Mouse (Mus musculus) lung, embryonic 14.5 days (tissue): Measurements from ENCODE around the gene Cd34. TPM values are rescaled to one million over a fixed set of nuclear protein-coding genes. Genes with fewer than 3 reads are reported as not detected.

Experiments
- ATAC-seq: fragments of 200-750 bp; cut with Nextera tagmentation; 2 replicates; pipeline ENCODE4 v1.8.0; 2017; ENCODE audit warnings: mild to moderate bottlenecking, moderate TSS enrichment, moderate library complexity; ENCODE audit not compliant: insufficient read depth
- DNase-seq: peaks from one replicate; pipeline ENCODE4 v3.0.0-alpha.2; 2015
- H3K27ac ChIP-seq: fragments of 300-500 bp; sonication (generic); 2 replicates; pipeline ENCODE4 v1.5.1; 2014; ENCODE audit warnings: low read depth, mild to moderate bottlenecking, moderate library complexity
- H3K27me3 ChIP-seq: fragments of 300-500 bp; sonication (generic); 2 replicates; pipeline ENCODE4 v1.6.1; 2014; ENCODE audit warnings: low read length, control low read depth; ENCODE audit not compliant: insufficient read depth
- H3K36me3 ChIP-seq: fragments of 300-500 bp; sonication (generic); 2 replicates; pipeline ENCODE4 v1.6.1; 2014; ENCODE audit warnings: control low read depth; ENCODE audit not compliant: insufficient read depth
- H3K4me1 ChIP-seq: fragments of 300-500 bp; sonication (generic); 2 replicates; pipeline ENCODE4 v1.6.1; 2014; ENCODE audit warnings: antibody characterized with exemption, control low read depth; ENCODE audit not compliant: insufficient read depth
- H3K4me2 ChIP-seq: fragments of 300-500 bp; sonication (generic); 2 replicates; pipeline ENCODE4 v1.6.1; 2014; ENCODE audit warnings: mild to moderate bottlenecking
- H3K4me3 ChIP-seq: fragments of 300-500 bp; sonication (generic); 2 replicates; pipeline ENCODE4 v1.5.1; 2014; ENCODE audit warnings: low read depth, low read length
- H3K9ac ChIP-seq: fragments of 300-500 bp; sonication (generic); 2 replicates; pipeline ENCODE4 v1.6.1; 2014
- H3K9me3 ChIP-seq: fragments of 300-500 bp; sonication (generic); 2 replicates; pipeline ENCODE4 v1.6.1; 2016; ENCODE audit warnings: low read depth, low read length, control low read depth
- CTCF ChIP-seq: IDR thresholded peaks from 2 replicates; pipeline ENCODE4 v1.5.1; 2016; ENCODE audit warnings: antibody characterized with exemption, low read depth
- WGBS: fragments of 180-500 bp; shearing (Covaris S2); extraction: QIAGEN DNeasy Blood & Tissue Kit; methylation state at CpG from one replicate; pipeline ENCODE4 v1.1.7; 2014; 5-methylcytosine and 5-hydroxymethylcytosine counted together
- polyA plus RNA-seq: library from polyadenylated mRNA; unstranded; fragments of >200 nt; fragmentation: Nextera tagmentation; extraction: Ambion mirVana; gene quantifications from 2 replicates; pipeline ENCODE4 v1.2.1, GENCODE M21; 2014

The Cd34 gene
- polyA plus RNA-seq, 1 experiment from 2014 or later: 164 TPM

DNA sequence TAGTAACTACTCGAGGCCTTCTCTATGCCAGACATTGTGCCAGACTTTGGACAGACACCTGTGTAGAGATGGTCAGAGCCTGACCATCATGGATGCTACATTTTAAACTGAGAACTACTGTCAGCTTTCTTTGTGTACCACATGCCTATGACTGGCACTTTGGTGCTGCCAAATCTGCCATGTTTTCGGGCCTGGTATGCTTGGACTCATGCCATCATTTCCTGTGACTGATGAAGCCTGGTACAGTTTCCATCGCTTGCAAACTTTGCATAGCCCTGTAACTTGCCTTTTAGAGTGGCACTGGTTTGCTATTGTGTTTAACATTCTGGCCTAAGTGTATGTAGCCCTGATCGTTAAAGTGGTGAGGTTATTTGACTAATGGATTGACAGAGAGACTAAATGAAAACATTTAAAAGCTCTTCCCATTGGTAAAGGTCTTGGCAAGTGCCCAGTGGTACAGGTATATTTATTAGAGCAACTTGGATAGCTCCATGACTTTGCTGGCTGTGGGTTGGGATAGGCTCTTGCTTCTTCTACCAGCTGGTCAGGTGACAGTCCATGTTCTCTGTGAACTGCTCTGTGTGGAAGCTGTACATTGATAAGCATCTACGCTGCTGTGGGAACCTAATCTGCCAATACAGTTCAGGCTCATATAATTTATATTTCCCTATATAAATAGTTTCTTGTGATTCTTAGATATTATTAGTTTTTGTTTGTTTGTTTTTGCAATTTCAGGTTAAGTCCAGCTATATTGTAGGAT, 44.5 kb downstream of the Cd34 start:
- H3K4me1 ChIP-seq: peaks cover under 1% of the 10 kb centered on the region; the same call in 1 of the 2 replicates
- no peak overlapping the region for H3K27ac ChIP-seq
- WGBS: 73% methylated on average over 5 of the region's 5 CpGs
- H3K27me3 ChIP-seq: no peaks in the 10 kb centered on the region
- no peak for DNase-seq
- no peaks in the 10 kb centered on the region for H3K9me3 ChIP-seq
- H3K9ac ChIP-seq: no peak overlapping the region
- H3K4me2 ChIP-seq: no peak overlapping the region
- no peak for ATAC-seq
- no peak for TF ChIP-seq CTCF
- H3K4me3 ChIP-seq: no peak overlapping the region
- no peaks in the 10 kb centered on the region for H3K36me3 ChIP-seq

GRCm38 (mm10) chr1:194984914-194985313, 46.3 kb downstream of the Cd34 start:
- H3K27me3 ChIP-seq: no peaks in the 10 kb centered on the region
- no peaks in the 10 kb centered on the region for H3K9me3 ChIP-seq
- H3K36me3 ChIP-seq: no peaks in the 10 kb centered on the region
- H3K9ac ChIP-seq: no peak overlapping the region
- no peak overlapping the region for H3K4me2 ChIP-seq
- 74% methylated on average over 3 of the region's 3 CpGs for WGBS
- ATAC-seq (no peak), DNase-seq (no peak)
- H3K27ac ChIP-seq: no peak overlapping the region
- TF ChIP-seq CTCF: no peak
- H3K4me3 ChIP-seq: no peak overlapping the region
- H3K4me1 ChIP-seq: no peaks in the 10 kb centered on the region

GRCm38 (mm10) chr1:194985442-194986210, 47.0 kb downstream of the Cd34 start:
- WGBS: 66% methylated on average over 4 of the region's 4 CpGs
- DNase-seq: no peak
- TF ChIP-seq CTCF: no peak
- no peak overlapping the region for H3K4me2 ChIP-seq
- H3K4me1 ChIP-seq: no peaks in the 10 kb centered on the region
- ATAC-seq: no peak
- no peaks in the 10 kb centered on the region for H3K9me3 ChIP-seq
- no peak overlapping the region for H3K4me3 ChIP-seq
- no peak overlapping the region for H3K9ac ChIP-seq
- H3K36me3 ChIP-seq: no peaks in the 10 kb centered on the region
- H3K27ac ChIP-seq: no peak overlapping the region
- no peaks in the 10 kb centered on the region for H3K27me3 ChIP-seq

- DNase-seq: no peak
- H3K4me3 ChIP-seq: no peak overlapping the region
- H3K4me2 ChIP-seq: no peak overlapping the region
- H3K27me3 ChIP-seq: no peaks in the 10 kb centered on the region
- 93% methylated on average over 1 of the region's 1 CpGs for WGBS
- no peaks in the 10 kb centered on the region for H3K4me1 ChIP-seq
- H3K36me3 ChIP-seq: no peaks in the 10 kb centered on the region
- H3K27ac ChIP-seq: no peak overlapping the region
- no peak for TF ChIP-seq CTCF
- no peak for ATAC-seq
- no peaks in the 10 kb centered on the region for H3K9me3 ChIP-seq
- no peak overlapping the region for H3K9ac ChIP-seq
Measured at GRCm38 (mm10) chr1:194989024-194989423, 50.4 kb downstream of the Cd34 start.

- Histone ChIP-seq H3K4me3 (no peak overlapping the region), H3K4me1 (no peaks in the 10 kb centered on the region), H3K36me3 (no peaks in the 10 kb centered on the region), H3K27ac (no peak overlapping the region), H3K27me3 (no peaks in the 10 kb centered on the region), H3K9ac (no peak overlapping the region), H3K9me3 (no peaks in the 10 kb centered on the region), H3K4me2 (no peak overlapping the region)
- 85% methylated on average over 2 of the region's 2 CpGs for WGBS
- DNase-seq: no peak
- no peak for TF ChIP-seq CTCF
- no peak for ATAC-seq
Measured at GRCm38 (mm10) chr1:194990976-194991375, 52.4 kb downstream of the Cd34 start.

GRCm38 (mm10) chr1:194991654-194992053, 53.0 kb downstream of the Cd34 start:
- H3K4me1 ChIP-seq: no peaks in the 10 kb centered on the region
- no peak overlapping the region for H3K27ac ChIP-seq
- no peaks in the 10 kb centered on the region for H3K9me3 ChIP-seq
- H3K4me2 ChIP-seq: no peak overlapping the region
- 62% methylated on average over 2 of the region's 2 CpGs for WGBS
- no peak for TF ChIP-seq CTCF
- DNase-seq (no peak), ATAC-seq (no peak)
- no peaks in the 10 kb centered on the region for H3K27me3 ChIP-seq
- no peak overlapping the region for H3K9ac ChIP-seq
- no peak overlapping the region for H3K4me3 ChIP-seq
- H3K36me3 ChIP-seq: no peaks in the 10 kb centered on the region

DNA sequence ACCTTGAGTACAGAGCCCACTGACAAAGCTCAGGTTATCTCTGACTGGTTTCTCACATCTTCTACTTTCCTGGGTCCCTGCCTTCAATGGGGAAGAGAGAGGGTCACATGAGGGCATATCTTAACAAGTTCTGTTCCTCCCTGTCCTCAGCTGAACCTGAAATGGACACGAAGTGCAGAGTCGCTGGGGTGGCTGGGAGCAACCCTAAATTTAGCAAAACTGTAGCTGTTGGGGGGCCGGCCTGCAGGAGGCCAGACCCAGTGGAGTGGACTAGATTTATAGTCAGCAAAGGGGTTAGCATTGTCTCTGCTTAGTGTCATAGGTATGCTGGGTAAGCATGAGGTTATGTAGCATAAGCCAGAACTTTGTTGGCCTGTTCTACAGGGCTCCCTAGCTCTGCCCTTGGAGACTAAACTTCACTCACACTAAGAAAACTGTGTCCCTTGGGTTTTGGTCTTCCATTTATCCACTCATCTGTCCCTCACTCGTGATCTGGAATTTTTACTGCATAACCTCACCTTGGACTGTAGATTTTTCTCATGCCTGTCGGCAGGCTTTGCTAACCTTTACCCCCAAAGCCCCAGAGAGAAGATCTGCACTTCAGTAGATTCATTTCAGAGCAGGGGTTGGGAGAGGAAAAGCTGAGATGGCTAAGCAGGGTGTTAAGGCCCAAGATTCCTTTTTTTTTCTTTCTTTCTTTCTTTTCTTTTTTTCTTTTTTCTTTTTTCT, 54.1 kb downstream of the Cd34 start:
- ATAC-seq (no peak), DNase-seq (no peak)
- H3K27me3 ChIP-seq: no peaks in the 10 kb centered on the region
- H3K4me1 ChIP-seq: no peaks in the 10 kb centered on the region
- 57% methylated on average over 5 of the region's 5 CpGs for WGBS
- no peak overlapping the region for H3K4me2 ChIP-seq
- H3K4me3 ChIP-seq: no peak overlapping the region
- no peaks in the 10 kb centered on the region for H3K36me3 ChIP-seq
- no peak overlapping the region for H3K9ac ChIP-seq
- no peaks in the 10 kb centered on the region for H3K9me3 ChIP-seq
- no peak overlapping the region for H3K27ac ChIP-seq
- TF ChIP-seq CTCF: no peak
